Comparison of ENCODE assay signal across 8 mouse cellular contexts in genomic region chr6:134606949-134607746, GRCm38 (mm10). TPM values are rescaled to one million over a fixed set of nuclear protein-coding genes. Genes with fewer than 3 reads are reported as not detected.
DNase-seq lines count a peak whose midpoint lies in the region; ATAC-seq and TF ChIP-seq lines count a peak whose summit lies in the region.

No protein-coding gene starts in this region.

- H3K9ac ChIP-seq in heart, adult 2 months (ENCODE audit: low read depth, low read length) = no peak overlapping the region
- no peak overlapping the region for H3K9ac ChIP-seq in heart, embryonic 11.5 days (ENCODE audit: low read depth, low read length)
- no peak overlapping the region for H3K9ac ChIP-seq in intestine, postnatal 0 days (ENCODE audit: low read depth, low read length)
- no peak overlapping the region for H3K9ac ChIP-seq in lung, embryonic 15.5 days

- H3K27ac ChIP-seq in heart, adult 2 months = no peak overlapping the region
- H3K27ac ChIP-seq in heart, embryonic 11.5 days (ENCODE audit: low read depth, low read length) = no peak overlapping the region
- H3K27ac ChIP-seq in embryonic fibroblast, embryonic 13.5 days (ENCODE audit: insufficient read depth, low read length) = no peak overlapping the region; the same call in 1 of the 2 replicates
- H3K27ac ChIP-seq in intestine, postnatal 0 days (ENCODE audit: low read depth, low read length) = no peak overlapping the region
- peak overlapping the region; percentile 75 for H3K27ac ChIP-seq in lung, embryonic 15.5 days

- no peak for TF ChIP-seq EP300 in heart, adult 2 months (IDR thresholded peaks at IDR 0.05; ENCODE audit: insufficient read depth, low read depth, low read length)

- no peak overlapping the region for H3K4me3 ChIP-seq in heart, adult 2 months
- H3K4me3 ChIP-seq in heart, embryonic 11.5 days (ENCODE audit: low read depth, low read length) = no peak overlapping the region
- H3K4me3 ChIP-seq in embryonic fibroblast, embryonic 13.5 days (ENCODE audit: insufficient read depth, low read length) = no peak overlapping the region
- no peak overlapping the region for H3K4me3 ChIP-seq in intestine, postnatal 0 days (ENCODE audit: low read depth, low read length)
- H3K4me3 ChIP-seq in lung, embryonic 15.5 days = no peak overlapping the region

- WGBS in heart, adult 2 months = 58% methylated on average over 9 of the region's 9 CpGs
- WGBS in heart, embryonic 11.5 days (ENCODE audit: insufficient replicate concordance) = 50% methylated on average over 9 of the region's 9 CpGs
- WGBS in intestine, postnatal 0 days = 59% methylated on average over 8 of the region's 9 CpGs
- WGBS in lung, embryonic 15.5 days = 41% methylated on average over 9 of the region's 9 CpGs

- no peaks in the 10 kb centered on the region for H3K36me3 ChIP-seq in heart, adult 2 months (ENCODE audit: control insufficient read depth, insufficient read depth, low read length)
- H3K36me3 ChIP-seq in heart, embryonic 11.5 days (ENCODE audit: control insufficient read depth, insufficient read depth, low read length) = no peaks in the 10 kb centered on the region
- no peaks in the 10 kb centered on the region for H3K36me3 ChIP-seq in intestine, postnatal 0 days (ENCODE audit: control insufficient read depth, insufficient read depth)
- no peaks in the 10 kb centered on the region for H3K36me3 ChIP-seq in lung, embryonic 15.5 days
- H3K36me3 ChIP-seq in splenic B cell, adult 2 months (ENCODE audit: control insufficient read depth, insufficient read depth, low read length, poor library complexity, severe bottlenecking) = no peaks in the 10 kb centered on the region

- intact Hi-C loops in heart, adult 2 months (cut with DNase I) = loop anchor here (2.0 to 5.0 kb wide), 4 partner anchors 40 to 182 kb away; partner anchors contain the start of gene Lrp6

- TF ChIP-seq POLR2A in heart, adult 2 months (IDR thresholded peaks at IDR 0.05; ENCODE audit: insufficient read depth, low read depth, low read length) = no peak
- TF ChIP-seq POLR2A in embryonic fibroblast, embryonic 13.5 days (IDR thresholded peaks at IDR 0.05; ENCODE audit: low read depth, low read length) = no peak

- H3K79me2 ChIP-seq in heart, adult 2 months (replicated peaks; ENCODE audit: control insufficient read depth, insufficient read depth, low read length) = no peaks in the 10 kb centered on the region

- peaks cover 3% of the 10 kb centered on the region; the same call in 1 of the 2 replicates for H3K4me1 ChIP-seq in heart, adult 2 months (ENCODE audit: control insufficient read depth, insufficient read depth, low read length)
- H3K4me1 ChIP-seq in heart, embryonic 11.5 days (ENCODE audit: control insufficient read depth, insufficient read depth, low read length) = 0 out of 2 replicates have a peak, but pooled peaks cover 2% of the 10 kb centered on the region
- H3K4me1 ChIP-seq in embryonic fibroblast, embryonic 13.5 days (ENCODE audit: control insufficient read depth, insufficient read depth, low read length) = no peaks in the 10 kb centered on the region
- no peaks in the 10 kb centered on the region for H3K4me1 ChIP-seq in intestine, postnatal 0 days (replicated peaks; ENCODE audit: control insufficient read depth, insufficient read depth, low read length)
- peaks cover 21% of the 10 kb centered on the region for H3K4me1 ChIP-seq in lung, embryonic 15.5 days

- DNase-seq in heart, adult 2 months = peak in 1 of 2 experiments; percentile 34
- DNase-seq in MN1 (ENCODE audit: low spot score) = peak; percentile 52
- DNase-seq in splenic B cell, adult 2 months (ENCODE audit: low read depth, low spot score) = peak; percentile 46

- H3K4me2 ChIP-seq in heart, embryonic 11.5 days = no peak overlapping the region
- H3K4me2 ChIP-seq in intestine, postnatal 0 days (replicated peaks; ENCODE audit: low read depth) = no peak overlapping the region
- H3K4me2 ChIP-seq in lung, embryonic 15.5 days = peak overlapping the region; percentile 19; the same call in 1 of the 2 replicates

- peak; percentile 80 for TF ChIP-seq CTCF in heart, adult 2 months (IDR thresholded peaks at IDR 0.05)
- 0 out of 2 replicates have a peak, but pooled peaks have one; percentile 29 for TF ChIP-seq CTCF in embryonic fibroblast, embryonic 13.5 days (IDR thresholded peaks at IDR 0.05; ENCODE audit: borderline replicate concordance, insufficient read depth, low read length)
- peak; percentile 93 for TF ChIP-seq CTCF in intestine, postnatal 0 days (IDR thresholded peaks at IDR 0.05; ENCODE audit: low read depth)

- no peaks in the 10 kb centered on the region for H3K27me3 ChIP-seq in heart, adult 2 months (ENCODE audit: control insufficient read depth, insufficient read depth, low read length)
- H3K27me3 ChIP-seq in heart, embryonic 11.5 days (ENCODE audit: control insufficient read depth, insufficient read depth, low read length) = no peaks in the 10 kb centered on the region
- H3K27me3 ChIP-seq in intestine, postnatal 0 days (replicated peaks; ENCODE audit: control insufficient read depth, insufficient read depth, low read length) = no peaks in the 10 kb centered on the region
- H3K27me3 ChIP-seq in lung, embryonic 15.5 days = no peaks in the 10 kb centered on the region
- no peaks in the 10 kb centered on the region for H3K27me3 ChIP-seq in splenic B cell, adult 2 months (ENCODE audit: control insufficient read depth, insufficient read depth, low read length, poor library complexity, severe bottlenecking)

- no peak for ATAC-seq in heart, embryonic 11.5 days (replicated peaks; ENCODE audit: insufficient number of reproducible peaks, low FRiP score, low TSS enrichment)
- ATAC-seq in intestine, postnatal 0 days = no peak
- peak; percentile 47; the same call in 1 of the 2 replicates for ATAC-seq in lung, embryonic 15.5 days (ENCODE audit: borderline replicate concordance, extremely low read depth, low FRiP score, low TSS enrichment)
- no peak for ATAC-seq in inflammation-experienced regulatory T-cells, adult 6 months

- no peaks in the 10 kb centered on the region for H3K9me3 ChIP-seq in heart, embryonic 11.5 days (replicated peaks; ENCODE audit: control insufficient read depth, low read length)
- no peaks in the 10 kb centered on the region for H3K9me3 ChIP-seq in intestine, postnatal 0 days (ENCODE audit: control insufficient read depth)
- H3K9me3 ChIP-seq in lung, embryonic 15.5 days = no peaks in the 10 kb centered on the region

RNA-seq across cellular contexts. Expression of gene Mansc1, which starts 25.1 kb away (rescaled TPM):
- 1 to 10 TPM; 4.3 to 5.5 TPM for total RNA-seq in heart, adult 2 months (2021)
- polyA plus RNA-seq in heart, adult 2 months (2012; rRNA removed) = 4.5 and 5.6 TPM in 2 replicates
- polyA plus RNA-seq in heart, embryonic 11.5 days (2014; fragmentation: Nextera tagmentation; extraction: Ambion mirVana) = 7.2 and 7.3 TPM in 2 replicates
- 2.8 and 3.2 TPM in 2 replicates for polyA plus RNA-seq in embryonic fibroblast, embryonic 13.5 days (2011; ENCODE audit: insufficient read length, low read depth, missing spikeins)
- 5.8 and 6.5 TPM in 2 replicates for polyA plus RNA-seq in intestine, postnatal 0 days (2015; fragmentation: Nextera tagmentation; extraction: Ambion mirVana)
- polyA plus RNA-seq in lung, embryonic 15.5 days (2015; fragmentation: Nextera tagmentation; extraction: Ambion mirVana) = 6.1 and 7.4 TPM in 2 replicates
- 10 to 100 TPM in 2 of 3 experiments, 1 to 10 TPM in 1; 5.9 to 12.1 (median 10.6) TPM for polyA plus RNA-seq in inflammation-experienced regulatory T-cells, adult 6 months (2017; shearing (Covaris generic))

RNA-seq across cellular contexts. Expression of gene Borcs5, which starts 32.2 kb away (rescaled TPM):
- total RNA-seq in heart, adult 2 months (2021) = 10 to 100 TPM in 1 of 2 experiments, 1 to 10 TPM in 1; 9.9 to 11.5 TPM
- 10.5 and 13.0 TPM in 2 replicates for polyA plus RNA-seq in heart, adult 2 months (2012; rRNA removed)
- 15.1 and 16.0 TPM in 2 replicates for polyA plus RNA-seq in heart, embryonic 11.5 days (2014; fragmentation: Nextera tagmentation; extraction: Ambion mirVana)
- polyA plus RNA-seq in embryonic fibroblast, embryonic 13.5 days (2011; ENCODE audit: insufficient read length, low read depth, missing spikeins) = 6.1 and 7.1 TPM in 2 replicates
- 13.5 and 15.1 TPM in 2 replicates for polyA plus RNA-seq in intestine, postnatal 0 days (2015; fragmentation: Nextera tagmentation; extraction: Ambion mirVana)
- polyA plus RNA-seq in lung, embryonic 15.5 days (2015; fragmentation: Nextera tagmentation; extraction: Ambion mirVana) = 13.4 and 15.9 TPM in 2 replicates
- 10 to 100 TPM; 11.7 to 19.3 (median 12.6) TPM for polyA plus RNA-seq in inflammation-experienced regulatory T-cells, adult 6 months (2017; shearing (Covaris generic))

RNA-seq across cellular contexts. Expression of gene Lrp6, which starts 40.4 kb away (rescaled TPM):
- 10 to 100 TPM; 48.7 to 50.0 TPM for total RNA-seq in heart, adult 2 months (2021)
- 16.5 and 30.6 TPM in 2 replicates for polyA plus RNA-seq in heart, adult 2 months (2012; rRNA removed)
- polyA plus RNA-seq in heart, embryonic 11.5 days (2014; fragmentation: Nextera tagmentation; extraction: Ambion mirVana) = 20.6 and 20.8 TPM in 2 replicates
- polyA plus RNA-seq in embryonic fibroblast, embryonic 13.5 days (2011; ENCODE audit: insufficient read length, low read depth, missing spikeins) = 58.4 and 88.3 TPM in 2 replicates
- polyA plus RNA-seq in intestine, postnatal 0 days (2015; fragmentation: Nextera tagmentation; extraction: Ambion mirVana) = 11.6 and 12.4 TPM in 2 replicates
- 22.3 and 24.7 TPM in 2 replicates for polyA plus RNA-seq in lung, embryonic 15.5 days (2015; fragmentation: Nextera tagmentation; extraction: Ambion mirVana)
- 10 to 100 TPM in 2 of 3 experiments, 1 to 10 TPM in 1; 3.5 to 14.2 (median 10.1) TPM for polyA plus RNA-seq in inflammation-experienced regulatory T-cells, adult 6 months (2017; shearing (Covaris generic))

Comparison
In these comparisons a context has a peak if more than half of its experiments do, and no peak if none do; other contexts are left out.
1. CTCF ChIP-seq: peak in every context shown above with its lines; median percentile 93 in intestine, postnatal 0 days; 80 in heart, adult 2 months; 29 in embryonic fibroblast, embryonic 13.5 days.